Mouse (Mus musculus) adrenal gland, postnatal 25 days (tissue): ENCODE measurements around the gene Spata5. TPM values are rescaled to one million over a fixed set of nuclear protein-coding genes. Genes with fewer than 3 reads are reported as not detected.

Experiments used
- DNase-seq: peaks from one replicate; pipeline ENCODE4 v3.0.0; 2021; ENCODE audit warnings: mixed read lengths
- long read RNA-seq: library from polyadenylated mRNA; stranded (forward); transcript quantifications from one replicate; pipeline ENCODE4 v2.0.0, GENCODE M21; 2021
- total RNA-seq: library from RNA; stranded (reverse); gene quantifications from 2 replicates; pipeline ENCODE4 v1.2.3, GENCODE M21; 2021

The Spata5 gene
- total RNA-seq, result 33.9 and 35.6 TPM in 2 replicates
- long read RNA-seq, transcript Spata5-202 (16 exons, 3,295 nt), result major isoform, 25 of 34 reads
- long read RNA-seq, transcript Spata5-201 (16 exons, 2,890 nt), result minor isoform, 5 of 34 reads
- long read RNA-seq, partial matches to known transcripts, result 0 of 34 reads
- long read RNA-seq, other reads (novel, unspliced or antisense), result 4 of 34 reads

DNA sequence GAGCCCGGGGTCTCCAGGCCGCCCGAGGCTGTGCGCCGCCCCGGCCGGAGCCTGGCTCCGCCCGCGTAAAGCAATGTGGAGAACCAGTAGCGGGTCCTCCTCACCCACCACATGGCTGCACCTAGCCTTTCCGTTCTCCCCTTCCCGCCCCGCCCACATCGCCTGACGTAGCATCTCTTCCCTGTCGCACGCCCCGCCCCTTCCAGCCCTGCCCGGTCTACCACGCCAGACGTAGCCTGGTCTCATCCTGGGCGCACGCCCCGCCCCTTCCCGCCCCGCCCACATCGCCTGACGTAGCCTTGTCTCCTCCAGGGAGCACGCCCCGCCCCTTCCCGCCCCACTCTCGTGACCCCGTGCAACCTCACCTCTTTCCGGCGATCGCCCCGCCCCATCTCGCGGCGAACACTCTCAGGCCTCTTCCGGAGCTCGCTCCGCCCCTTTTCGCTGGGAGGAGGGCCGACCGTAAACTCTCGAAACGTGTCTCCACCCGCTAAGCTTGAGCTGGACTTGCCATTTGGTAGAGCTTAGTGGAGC, at the start of gene Spata5:
Gene Spata5 (plus strand): TSS at position 439 of the 534 bp plus-strand sequence.
- peak; percentile 98 for DNase-seq

DNA sequence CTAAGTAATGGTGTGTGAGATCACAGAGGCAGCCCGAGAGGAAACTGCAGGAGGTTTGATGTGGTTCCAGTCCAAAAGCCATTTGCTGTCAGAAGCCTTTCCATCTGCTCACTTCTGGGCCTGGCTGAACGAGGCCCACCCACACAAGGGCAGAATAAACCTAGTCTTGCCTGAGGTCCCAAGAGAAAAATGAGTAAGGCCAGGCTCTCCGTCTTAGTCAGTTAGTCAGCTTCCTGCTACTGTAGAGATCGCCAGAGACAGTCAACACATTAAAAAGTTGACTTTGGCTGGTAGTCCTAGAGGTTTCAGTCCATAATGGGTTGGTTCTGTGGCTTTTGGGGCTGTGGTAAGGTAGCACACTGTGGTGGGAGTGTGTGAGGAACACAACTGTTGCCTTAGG, 49.3 kb upstream of the Spata5 start:
- no peak for DNase-seq

DNA sequence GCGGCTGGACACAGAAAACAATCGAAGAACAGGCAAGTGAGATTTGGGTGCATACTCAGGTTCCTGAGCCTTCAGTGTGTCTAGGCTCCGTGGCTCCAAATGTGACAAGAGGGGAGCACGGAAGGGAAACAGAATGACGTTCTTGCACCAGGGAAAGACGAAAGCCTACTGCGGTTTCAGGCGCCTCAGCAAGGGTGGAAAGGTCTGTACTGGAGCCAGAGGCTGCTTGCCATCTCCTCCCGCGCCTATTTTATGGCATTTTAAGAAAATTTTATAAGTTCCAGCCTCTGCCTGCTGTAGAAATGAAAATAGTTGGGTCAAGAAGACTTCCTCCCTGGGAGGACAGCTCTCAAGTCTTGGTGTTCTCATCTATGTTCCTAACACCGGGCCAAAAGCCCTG, 46.0 kb upstream of the Spata5 start:
- no peak for DNase-seq

DNA sequence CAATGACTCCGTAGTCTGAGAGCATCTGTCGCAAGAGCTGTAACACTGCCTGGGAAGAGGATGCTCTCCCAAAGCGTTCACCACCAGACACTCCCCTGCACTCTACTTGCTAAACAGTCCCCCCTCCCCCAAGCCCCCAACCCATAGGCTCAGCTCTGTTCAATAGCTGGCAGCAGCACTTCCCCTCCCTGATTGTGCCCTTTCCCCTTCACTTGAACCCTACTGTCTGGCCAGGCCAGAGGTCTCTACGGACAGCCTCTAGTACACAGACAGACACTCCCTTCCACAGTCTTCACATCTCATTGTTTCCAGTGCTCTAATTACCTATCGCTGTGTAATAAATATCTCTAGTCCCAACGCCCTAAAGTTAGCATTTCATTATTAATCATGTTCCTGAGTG, 41.8 kb upstream of the Spata5 start:
- no peak for DNase-seq

DNA sequence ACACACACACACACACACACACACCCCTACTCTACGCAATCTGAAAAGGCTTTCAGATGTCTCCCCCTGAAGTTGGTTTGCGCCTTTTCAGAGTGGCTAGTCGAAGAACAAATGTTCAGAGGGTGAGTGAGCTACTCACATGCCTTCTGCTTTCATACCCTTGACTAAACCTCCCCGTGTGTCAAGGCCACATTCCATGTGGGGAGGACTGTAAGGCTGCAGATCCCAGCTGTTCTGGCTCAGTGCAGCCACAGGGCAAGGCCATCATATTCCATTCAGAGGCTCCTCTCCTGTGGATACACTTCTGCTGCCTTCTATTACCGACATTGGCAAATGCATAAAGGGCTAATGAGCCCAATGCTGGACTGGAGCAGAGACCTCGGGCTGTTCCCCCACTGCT, 41.3 kb upstream of the Spata5 start:
- DNase-seq, result peak; percentile 40

DNA sequence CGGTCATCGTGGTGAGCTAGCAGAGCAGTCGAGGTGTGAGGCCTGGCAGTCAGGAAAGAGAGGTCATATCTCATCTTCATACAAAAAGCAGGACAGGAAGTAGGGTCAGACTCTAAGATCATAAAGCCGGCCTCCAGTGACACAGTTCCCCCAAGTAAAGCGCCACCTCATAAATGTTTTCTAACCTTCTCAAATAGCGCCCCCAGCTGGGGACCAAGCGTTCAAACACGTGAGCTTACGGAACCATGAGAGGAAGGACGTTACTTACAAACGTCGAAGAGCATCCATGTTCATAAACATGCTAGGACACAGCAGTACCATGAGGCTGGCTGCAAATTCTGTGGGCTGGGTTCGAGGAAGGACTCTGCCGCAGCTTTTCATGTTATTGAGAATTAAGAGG, 40.5 kb upstream of the Spata5 start:
- no peak for DNase-seq

DNA sequence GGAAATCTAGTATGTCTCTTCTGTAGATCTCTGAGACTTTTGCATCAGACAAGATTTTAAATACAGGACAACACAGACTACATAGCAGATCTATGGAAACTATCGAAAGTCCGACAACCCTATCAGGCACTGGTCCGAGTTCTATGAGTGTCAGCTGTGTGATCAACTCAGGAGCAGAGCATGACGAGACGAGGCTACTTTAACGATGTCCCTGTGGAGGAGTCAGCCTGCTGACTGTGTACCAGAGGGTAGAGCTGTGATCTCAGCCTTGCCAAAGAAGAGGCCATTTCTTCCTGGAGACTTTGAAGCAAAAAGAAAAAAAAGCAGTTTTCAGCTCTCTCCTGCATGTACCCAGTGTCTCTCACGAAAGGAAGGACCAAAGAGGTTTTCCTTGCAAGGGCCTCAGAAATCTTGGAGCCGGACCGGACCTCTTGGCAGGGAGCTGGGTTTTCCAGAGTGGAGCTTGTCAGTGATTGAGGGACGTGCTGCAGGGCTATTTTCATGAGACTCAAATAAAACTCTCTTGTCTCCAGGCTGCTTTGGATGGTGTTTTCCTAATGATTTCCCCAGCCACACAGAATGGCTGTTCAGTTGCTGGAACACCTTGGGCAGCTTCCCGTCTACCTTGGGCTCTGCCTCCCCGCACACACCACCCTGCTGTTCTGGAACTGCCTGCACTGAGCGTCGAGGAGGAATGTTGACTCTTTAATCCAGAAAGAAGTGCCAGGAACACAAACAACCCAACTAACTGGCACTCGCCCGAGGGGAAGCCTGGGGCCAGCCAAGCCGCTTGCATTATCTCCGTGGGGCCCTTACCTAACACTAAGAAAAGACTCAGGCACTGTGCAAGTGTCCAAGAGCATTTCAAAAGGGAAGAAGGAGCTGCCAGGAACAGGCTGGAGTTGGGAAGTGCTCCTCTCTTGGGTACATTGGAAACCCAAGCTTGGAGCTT, 39.5 kb upstream of the Spata5 start:
- DNase-seq, result peak; percentile 31

DNA sequence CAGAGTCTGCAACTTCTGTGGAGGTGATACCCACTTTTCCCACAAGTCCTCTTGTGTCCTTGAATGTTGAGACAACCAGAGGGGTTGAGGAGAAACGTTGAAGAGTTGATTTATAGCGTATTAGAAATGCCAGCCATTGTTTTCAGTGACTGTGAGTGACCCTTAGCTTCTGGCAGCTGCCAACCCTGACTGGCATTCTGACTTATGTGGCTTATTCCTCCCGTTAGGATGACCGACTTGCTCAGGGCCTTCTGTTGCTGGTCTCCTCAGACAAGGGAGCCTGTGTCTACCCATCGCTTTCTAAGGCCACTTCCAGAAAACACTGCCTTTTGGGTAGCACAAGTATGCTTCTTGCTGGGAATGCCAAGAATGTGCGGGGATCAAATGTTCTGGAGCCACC, 38.2 kb upstream of the Spata5 start:
- DNase-seq, result no peak

DNA sequence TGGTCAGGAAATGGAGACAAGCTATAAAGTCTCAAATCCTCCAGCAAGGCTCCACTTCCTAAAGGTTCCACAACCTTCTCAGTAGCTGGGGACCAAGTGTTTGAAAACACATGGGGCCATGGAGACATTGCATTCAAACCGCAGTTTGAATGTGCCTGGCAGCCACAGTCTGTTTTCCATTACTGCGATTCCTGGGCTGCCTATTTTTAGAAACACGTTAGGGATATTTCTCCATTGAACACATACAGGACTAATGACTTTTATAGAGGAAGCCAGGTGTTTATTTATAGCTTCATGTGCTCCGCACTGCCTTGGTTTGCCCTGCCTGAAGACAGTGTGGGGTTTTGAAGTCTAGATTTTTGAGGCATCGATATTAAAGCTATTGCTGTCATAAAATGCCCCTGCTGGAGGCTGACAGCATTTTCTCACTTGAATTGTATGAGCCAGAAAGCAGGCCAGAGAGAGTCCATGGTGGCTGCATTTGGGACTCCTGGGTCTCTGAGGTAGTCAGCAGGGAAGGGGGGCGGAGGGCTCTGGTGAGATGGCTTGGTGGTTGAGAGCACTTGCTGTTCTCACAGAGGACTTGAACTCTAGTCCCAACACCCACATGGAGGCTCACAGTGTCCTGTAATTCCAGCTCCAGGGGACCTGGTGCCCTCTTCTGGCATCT, 36.5 kb upstream of the Spata5 start:
- no peak for DNase-seq

DNA sequence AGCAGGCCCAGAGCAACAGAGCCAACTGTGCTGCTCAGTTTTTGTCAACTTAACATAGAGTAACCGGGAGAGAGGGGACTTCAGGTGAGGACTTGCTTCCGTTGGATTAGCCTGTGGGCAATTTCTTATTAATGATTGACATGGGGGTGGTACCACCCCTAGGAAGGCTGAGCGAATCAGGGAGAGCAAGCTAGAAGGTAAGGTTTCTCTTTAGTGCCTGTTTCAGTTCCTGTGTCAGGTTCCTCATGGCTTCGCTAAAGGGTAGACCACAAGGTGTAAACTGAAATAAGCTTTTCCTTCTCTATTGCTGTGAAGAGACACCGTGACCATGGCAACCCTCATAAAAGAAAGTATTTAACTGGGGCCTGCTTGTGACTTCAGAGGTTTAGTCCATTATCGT, 32.4 kb upstream of the Spata5 start:
- no peak for DNase-seq

DNA sequence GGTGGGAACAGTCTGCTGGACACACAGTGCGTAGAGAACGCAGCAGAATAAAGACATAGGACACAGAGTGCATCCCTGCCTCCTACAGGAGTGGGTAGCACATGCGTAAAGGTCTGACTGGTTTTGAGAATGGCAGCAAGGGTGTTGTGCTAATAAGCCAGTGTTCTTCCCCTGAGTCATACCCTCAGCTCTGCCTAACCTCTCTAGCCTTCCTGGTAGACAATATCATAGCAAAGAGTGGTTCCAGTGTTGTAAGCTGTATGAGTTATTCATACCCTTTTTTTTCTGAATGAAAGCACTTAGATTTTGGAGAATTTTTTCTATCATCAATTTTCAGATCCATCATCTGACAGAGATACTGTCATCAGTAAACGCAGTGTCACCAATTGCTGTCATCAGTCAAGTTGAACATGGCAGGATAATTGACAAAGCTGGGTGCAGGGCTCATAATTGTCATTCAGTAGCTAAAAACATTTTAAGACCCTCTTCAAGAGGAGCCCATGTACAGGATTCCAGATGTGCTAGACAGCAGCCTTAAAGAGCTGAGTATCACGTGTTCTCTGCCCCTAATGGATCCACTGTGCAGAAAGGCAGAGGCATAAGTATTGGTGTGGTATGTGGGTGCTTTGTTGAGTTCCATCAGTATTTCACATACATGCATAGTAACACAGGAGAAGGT, 22.6 kb upstream of the Spata5 start:
- no peak for DNase-seq

DNA sequence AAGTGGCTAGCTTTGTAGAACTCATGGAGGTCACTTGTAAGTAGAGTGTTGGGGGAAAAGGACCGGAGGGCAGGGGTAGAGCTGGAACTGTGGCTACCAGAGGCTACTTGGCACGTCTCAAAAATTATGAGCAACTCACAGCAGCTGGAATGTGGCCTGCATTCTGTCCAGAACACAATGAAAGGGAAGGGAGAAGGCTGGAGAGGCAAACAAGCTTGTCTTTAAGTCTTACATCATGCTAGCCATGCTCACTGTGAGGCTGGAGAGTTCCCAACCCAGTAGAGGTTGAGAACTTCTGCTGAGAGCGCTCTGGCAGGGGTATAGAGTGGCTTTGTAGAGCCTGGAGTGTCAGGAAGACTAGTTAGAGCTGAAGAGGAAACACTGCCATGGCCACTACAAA, 22.1 kb upstream of the Spata5 start:
- no peak for DNase-seq

DNA sequence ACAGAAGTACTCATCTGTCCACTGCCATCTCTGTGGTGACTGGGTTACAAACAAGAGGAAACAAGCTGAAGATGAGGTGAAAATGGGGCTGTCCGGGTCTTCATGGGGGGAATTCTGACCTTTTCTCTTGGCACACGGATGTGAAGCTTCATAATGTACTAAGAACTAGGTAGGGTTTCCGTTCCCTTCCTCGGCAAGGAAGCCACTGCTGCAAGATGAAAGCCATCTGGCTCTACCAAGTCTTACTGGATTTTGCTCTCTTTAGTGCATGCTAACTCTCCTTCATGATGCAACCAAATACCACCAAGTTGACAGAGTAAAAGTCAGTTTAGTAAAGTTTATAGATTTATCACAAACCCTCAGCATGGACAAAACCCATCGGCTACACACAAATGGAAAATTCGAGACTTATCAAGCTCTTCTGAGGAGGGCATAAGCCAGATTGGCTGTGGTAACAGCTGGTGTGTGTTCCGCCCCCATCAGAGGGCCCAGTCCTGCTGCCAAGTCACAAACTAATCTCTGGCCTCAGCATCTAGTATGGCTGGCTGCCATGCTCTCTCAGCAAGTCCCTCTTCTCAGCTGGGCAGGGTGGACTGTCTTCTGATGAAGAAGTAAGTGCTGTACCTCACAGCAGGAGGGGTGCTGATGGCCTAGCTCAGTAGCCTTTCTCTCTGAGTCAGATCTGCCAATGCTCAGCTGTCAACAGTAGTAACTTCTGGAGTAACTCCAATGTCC, 20.9 kb upstream of the Spata5 start:
- no peak for DNase-seq

DNA sequence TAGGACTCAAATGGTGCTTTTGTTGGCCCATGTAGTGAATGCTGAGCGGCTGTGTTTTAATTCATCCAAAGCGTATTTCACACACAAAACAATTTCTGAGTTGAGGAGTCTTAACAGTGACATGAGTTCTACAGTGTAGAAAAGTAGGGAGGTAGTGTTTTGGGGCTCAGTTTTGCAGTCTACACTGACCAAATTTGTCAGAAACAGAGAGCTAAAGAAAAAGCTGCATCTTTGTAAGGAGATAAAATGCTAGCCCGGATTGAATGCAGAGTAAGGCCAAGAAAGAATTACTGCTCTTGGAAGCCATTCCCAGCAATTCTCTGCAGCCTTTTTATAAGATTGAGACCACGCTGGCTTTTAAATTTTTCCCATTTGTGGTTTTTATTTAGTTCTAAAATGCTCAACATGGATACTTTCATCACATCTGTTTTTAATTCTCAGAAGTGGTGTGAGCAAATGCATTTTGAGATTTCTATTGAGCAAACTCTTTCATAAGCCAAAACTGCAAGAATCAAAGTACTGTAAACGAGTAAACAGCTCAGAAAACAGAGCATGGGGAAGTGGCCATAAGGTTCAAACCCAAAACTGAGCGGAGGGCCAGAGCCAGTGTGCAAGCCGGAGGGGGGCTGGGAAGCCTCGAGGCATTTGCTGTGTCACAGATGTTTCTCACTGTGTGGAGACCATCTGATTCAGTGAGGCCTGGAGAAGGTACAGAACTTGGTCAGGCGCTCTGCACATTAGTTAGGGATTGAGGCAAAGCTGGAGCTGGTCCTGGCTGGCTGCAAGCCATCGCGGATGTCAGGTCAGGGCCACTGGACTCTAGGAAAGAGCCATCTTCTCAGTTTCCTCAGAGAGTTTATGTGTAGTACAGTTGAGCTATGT, 17.7 kb upstream of the Spata5 start:
- peak; percentile 66 for DNase-seq

DNA sequence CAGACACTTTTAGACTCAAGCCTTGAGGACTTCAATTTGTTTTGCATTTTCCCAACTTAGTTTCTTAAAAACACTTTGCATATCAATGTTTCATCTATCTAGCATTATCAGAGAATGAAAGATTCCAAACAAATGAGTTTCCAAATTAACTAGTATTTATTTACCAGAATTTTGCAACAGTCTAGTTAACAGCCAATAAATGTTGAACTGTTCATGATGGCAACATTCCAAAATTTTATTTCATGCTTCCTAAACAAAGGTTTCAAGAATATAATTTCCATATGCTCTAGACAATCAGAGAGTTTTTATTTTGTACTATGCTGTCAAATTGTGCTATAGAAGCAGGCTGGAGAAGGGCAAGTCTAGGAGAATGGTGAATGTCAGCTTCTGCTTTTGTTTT, 12.1 kb upstream of the Spata5 start:
- DNase-seq, result no peak

DNA sequence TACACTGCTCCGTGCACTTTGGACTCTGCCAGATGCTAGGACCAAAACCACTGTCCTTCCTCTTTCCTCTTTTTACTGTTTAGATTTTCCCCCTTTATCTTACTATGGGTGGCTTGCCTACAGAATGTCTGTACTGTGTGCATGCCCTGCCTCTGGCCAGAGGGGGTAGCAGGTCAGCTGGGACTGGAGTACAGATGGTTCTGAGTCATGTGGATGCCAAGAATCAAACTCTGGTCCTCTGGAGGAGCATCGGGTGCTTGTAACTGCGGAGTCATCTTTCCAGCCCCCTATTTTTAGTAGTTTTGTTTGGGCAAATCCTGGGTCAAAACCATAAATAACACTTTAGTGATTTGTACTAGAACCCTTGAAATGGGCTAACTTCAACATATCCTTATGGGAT, 6.2 kb upstream of the Spata5 start:
- no peak for DNase-seq

DNA sequence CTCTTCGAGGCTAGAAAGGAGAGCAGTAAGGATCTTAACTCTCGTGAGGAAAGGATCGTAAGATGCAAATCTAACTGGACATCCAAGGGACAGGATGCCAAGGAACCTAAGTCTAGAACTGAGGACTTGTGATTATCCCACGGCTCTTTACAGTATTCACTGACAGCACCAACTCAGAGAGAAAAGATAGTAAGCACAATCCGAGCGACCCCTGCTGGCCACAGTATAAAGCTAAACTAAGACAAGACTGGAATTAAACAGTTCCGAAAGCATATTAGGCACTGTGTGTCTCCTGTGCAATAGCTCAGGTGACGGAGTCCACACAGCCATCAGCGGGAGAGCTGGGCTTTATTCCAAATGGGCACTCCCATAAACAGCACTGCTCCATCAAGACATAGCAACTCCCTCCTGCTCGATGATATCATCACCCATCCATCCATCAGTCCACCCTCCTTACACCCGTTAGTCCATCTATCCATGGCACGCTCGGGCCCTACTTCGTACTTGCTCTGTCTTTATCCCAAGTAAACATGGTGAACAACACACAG, 5.2 kb upstream of the Spata5 start:
- DNase-seq, result peak; percentile 78

DNA sequence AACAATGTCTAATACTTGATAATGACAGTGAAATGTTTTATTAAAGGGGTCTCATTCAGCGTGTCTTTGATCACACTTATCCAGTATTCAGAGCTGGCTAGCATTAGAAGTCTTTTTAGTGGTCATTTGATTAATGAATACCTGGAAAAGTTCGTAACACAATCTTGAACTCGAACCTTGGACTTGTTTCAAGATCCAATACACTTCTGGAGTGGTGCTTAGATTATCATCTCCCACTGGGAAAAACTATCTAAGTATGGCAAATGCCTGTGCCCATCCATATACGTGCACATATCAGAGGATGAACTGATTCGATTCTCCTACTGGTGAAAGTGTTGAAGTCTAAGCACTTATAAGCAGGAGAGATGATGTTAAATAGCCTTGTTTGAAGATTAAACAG, 1.4 kb upstream of the Spata5 start:
- no peak for DNase-seq

DNA sequence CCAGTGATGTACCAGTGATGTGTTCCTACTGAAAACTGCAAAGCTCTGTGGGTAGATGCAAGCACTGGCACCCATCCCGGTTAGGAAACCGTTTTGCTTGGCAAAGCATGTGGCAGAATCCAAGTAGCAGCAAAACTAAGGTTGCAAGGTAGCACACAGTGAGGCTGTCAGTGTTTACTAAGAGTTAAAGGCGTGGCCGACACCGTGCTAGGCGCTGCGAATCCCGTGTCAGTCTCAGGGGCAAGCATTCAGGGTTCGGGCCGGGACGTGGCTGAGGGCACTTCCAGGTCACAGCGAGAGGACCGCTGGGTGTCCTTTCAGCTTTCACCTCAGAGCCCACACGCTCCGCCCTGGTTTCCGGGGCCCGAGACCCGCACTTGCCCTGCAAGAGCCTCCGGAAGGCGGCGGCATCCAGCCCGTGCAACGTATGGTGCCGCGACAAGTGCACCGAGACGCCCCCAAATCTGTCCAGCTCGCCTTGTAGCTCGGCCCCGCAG, 687 bp upstream of the Spata5 start:
- DNase-seq, result peak; percentile 65

DNA sequence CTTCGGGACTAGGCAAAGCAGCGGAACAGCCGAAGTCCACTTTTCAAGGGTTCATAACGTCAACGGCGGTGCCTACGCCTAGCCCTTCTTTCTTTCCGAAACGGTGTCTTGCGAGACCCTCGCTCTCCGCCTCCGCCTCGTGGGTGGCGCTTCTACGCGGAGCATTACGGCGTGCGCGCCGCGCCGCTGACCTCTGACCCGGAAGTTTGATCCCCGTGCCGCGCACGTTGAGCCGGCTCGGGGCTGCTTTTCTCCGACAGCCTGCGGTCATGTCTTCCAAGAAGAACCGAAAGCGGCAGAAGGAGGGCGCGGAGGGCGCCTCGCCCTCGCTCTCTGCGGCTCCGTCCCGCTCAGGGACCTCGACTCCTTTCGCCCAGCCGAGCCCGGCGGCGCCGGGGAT, 376 bp downstream of the Spata5 start, which contains the start of gene Nudt6:
Gene Nudt6 (minus strand): TSS at position 140 of the 400 bp plus-strand sequence.
- DNase-seq, result peak; percentile 93
